Mouse (Mus musculus) stomach, adult 2 months (tissue): Measurements from ENCODE around the gene Hrh1. TPM values are rescaled to one million over a fixed set of nuclear protein-coding genes. Genes with fewer than 3 reads are reported as not detected.

Experiments
- polyA plus RNA-seq: library from polyadenylated mRNA; depleted of rRNA; stranded (reverse); fragments of >200 nt; gene quantifications from 2 replicates; pipeline ENCODE4 v1.2.3, GENCODE M21; 2012; rRNA removed

Gene Hrh1
- polyA plus RNA-seq = 0.20 and 0.29 TPM in 2 replicates

DNA sequence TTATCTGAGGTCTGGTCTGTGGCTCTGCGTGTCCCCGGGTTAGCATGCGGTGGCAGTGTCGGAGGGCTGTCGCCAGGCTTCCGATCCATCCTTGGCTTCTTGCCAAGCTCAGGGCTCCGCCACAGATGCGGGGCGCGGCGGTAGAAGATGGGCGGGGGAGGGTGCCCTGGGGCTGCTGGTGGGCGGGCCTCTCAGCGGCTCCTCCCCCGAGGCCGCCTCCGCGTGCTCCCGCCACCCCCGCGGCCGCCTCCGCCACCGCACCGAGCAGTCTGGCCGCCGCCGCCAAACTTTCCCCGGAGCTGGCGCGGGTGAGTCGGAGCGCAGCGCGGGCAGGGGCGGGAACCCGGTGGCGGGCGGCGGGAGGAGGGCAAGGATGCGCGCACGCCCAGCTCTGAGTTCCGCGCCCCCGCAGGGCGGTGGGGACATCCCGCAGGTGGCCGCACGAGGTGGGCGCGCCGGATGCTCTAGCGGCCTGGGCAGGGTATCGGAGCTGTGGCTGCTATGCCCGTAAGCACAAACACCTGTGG, at the start of gene Hrh1:
TSS of gene Hrh1 (plus strand) at position 246 of the 527 bp plus-strand sequence.

Other genes with a start within 250 kb of the Hrh1 start
- gene Slc6a1, start 115.3 kb upstream of the Hrh1 start, polyA plus RNA-seq = 0.55 and 0.82 TPM in 2 replicates
- 10.1 and 10.8 TPM in 2 replicates for gene Atg7, start 245.2 kb downstream of the Hrh1 start, polyA plus RNA-seq